Mouse (Mus musculus) cerebellum, adult 9-10 months (tissue): Measurements from ENCODE around the gene Pex12.
"Not testable (repeated sequence)": the region's sequence is repeated elsewhere in the genome, so short reads cannot be mapped to it uniquely, and the experiment has no call there.

Experiments
- DNase-seq: peaks from one replicate; pipeline ENCODE4 v3.0.0; 2022

Gene Pex12

DNA sequence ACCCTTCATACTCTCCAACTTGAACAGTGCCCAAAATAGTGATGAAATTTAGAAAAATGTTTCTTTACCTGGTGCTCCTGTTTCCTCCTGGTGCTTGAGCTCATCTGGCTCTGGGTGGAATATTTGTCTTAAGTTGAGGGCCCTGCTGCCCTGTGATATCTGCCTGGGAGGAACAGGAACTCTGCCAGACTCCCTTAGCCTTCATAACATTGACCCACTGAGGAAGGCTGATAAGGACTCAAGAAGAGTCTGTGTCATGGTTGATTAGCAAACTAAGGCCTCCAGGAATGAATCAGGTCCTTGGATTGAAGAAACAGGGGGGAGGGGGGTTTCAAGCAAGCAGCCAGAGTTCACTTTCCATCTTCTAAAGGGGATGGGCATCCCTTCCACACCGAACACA, 15.8 kb downstream of the Pex12 start, which contains the start of gene Slfn14:
Gene Slfn14 (minus strand): TSS at position 161 of the 400 bp plus-strand sequence.
- DNase-seq, result no peak

DNA sequence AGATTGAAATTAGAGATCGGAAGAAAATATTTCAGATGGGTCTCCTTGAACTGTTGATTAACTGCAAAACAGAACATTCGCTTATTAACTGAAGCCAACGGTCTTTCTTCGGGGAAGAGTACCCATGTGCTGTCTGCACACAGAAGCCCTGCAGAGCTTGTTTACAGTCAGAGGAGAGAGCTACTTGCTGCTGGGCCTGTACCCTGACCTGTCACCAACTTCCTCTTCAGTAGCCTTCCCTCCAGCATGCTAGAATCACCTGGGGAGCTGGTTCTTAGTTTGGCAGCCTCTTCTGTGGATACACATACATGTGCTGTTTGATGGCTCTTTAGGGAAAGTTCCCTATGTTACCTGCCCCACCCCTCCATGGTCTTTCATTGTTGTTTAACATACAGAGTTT, 16.8 kb downstream of the Pex12 start:
- no peak for DNase-seq

DNA sequence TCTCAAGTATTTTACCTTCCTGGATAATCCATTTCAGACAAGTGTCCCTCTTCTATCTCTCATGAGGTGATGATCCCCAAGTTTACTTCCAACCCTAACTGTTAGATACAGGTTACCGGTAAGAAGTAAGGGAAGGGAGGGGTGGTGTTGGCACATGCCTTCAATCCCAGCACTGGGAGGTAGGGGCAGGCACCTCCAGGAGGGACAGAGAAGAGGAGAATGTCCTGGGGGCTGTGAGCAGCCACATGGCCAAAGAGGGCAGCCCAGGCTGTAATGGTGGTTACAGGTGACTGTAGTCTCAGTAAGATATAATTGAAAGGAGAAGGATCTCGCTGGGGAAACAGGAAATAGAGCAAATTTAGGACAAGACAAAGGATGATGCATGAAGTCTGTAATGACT, 20.3 kb downstream of the Pex12 start:
- no peak for DNase-seq

GRCm38 (mm10) chr11:83279691-83280090, 22.7 kb downstream of the Pex12 start:
- DNase-seq, result no peak

GRCm38 (mm10) chr11:83279024-83279423, 23.4 kb downstream of the Pex12 start:
- no peak for DNase-seq

GRCm38 (mm10) chr11:83276251-83276650, 26.1 kb downstream of the Pex12 start:
- DNase-seq, result no peak

DNA sequence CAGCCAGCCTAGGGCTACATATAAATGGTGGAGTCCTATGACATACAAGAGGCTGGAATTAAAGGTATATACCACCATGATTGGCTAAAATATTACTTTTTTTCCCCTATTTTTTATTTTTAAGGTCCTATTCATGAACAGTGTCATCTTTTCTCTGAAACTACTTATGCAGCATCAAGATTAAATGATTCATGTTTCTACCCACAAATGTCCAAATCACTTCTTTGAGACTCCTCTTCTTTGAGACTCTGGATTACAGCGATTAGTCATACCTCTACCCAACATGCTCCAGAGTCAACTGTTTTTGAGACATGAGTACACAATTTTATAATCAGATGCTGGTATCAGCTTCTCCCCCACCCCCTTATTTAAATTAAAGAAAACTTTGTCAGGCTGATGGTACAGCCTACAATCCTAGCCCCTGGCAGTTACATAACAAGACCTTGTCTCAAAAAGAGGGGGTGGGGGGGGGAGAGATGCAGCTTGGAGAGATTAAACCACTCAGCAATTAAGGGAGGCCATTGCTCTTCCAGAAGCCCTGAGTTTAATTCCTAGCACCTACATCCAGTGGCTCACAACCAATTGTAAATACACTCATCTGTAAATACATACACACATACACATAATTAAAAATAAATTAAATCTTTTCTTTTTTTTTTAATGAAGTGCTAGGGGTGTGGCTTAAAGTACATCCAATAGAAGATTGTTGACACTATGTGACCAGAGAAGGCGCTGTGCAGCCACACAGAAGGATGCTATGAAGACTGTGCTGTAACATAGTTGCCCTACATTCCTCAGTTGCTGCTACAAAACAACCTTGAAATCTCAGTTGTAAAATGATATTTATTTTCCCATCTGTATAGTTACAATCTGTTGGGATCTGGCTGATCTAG, 30.2 kb downstream of the Pex12 start:
- DNase-seq, result peak; percentile 42

GRCm38 (mm10) chr11:83271151-83271950, 31.0 kb downstream of the Pex12 start:
- DNase-seq, result peak; percentile 95

DNA sequence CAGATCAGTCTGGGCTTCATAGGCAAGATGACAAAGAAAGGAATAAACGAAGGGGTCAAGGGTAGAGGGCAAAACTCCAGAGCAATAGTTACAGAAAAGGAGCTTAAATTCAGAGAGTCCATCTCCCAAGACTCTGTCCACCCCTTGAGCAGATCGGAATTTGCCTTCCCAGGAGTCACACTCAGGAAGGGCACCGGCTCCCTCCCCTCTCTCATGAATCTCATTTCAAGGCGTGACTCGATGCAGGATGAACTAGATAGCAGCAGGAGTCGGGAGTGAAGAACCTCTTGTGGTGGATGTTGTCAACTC, 31.6 kb downstream of the Pex12 start:
- DNase-seq, result no peak

DNA sequence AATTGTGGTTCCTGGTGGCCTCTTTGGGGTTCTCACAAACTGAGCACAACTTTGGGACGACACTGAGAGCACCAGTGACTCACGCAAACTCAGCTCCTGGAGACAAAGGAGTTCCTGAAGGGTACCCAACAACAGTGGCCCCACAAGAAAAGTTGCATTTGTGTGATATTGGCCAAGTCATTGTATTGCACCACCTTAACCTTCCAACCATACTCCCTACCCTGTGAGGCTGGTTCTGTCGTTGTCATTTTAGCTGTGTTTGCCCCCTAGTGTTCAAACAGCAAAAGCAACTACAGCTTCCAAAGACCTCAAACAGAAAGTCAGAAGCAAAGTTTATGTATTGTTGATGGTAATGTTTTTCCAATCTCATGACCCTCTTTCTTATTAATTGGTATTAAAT, 39.2 kb downstream of the Pex12 start:
- no peak for DNase-seq

DNA sequence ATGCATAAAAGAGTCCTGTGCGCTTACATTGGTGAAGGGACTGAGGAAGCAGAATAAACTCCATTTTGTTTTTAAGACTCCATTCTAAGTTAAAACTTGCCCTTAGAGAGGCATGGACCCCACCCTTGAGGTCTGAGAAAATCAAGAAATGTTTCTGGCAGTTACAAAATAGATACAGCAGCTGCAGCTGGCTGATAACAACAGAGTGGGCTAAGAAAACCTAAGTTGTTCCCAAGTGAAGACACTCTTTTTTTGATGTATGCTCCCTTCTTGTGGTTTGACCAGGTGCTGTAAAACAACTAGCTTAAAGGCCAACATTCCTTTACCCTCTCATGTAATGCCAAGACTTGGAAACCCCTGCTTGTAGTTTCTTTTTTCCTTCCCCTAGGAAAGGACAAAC, 39.7 kb downstream of the Pex12 start:
- no peak for DNase-seq

DNA sequence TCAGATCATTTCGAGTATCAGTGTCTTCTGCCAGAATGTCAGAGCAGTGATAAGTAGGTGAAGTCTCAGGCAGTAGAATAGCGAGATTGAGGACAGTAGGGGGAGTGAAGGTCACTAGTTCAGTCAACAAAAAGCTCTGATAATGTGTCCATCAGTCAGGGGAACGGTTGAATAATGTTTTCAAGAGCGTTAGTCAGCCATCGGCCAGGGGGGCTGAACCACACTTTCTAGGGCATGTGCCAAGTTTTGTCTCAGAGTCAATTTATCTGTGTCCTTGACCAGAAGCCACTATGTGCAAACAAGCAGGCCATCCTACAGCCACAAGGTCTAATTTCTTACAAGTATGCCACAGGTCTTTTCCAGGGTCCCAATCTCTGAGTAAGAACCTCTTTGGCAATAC, 45.2 kb downstream of the Pex12 start:
- not testable (repeated sequence) for DNase-seq
